Mouse (Mus musculus) heart, adult 11 months (tissue): ENCODE measurements around the gene Prap1.

Source experiments
- DNase-seq: peaks from one replicate; pipeline ENCODE4 v3.0.0; 2022

Gene Prap1

GRCm38 (mm10) chr7:140092924-140093528 lies at the start of gene Prap1:
Prap1 (plus strand) TSS chr7:140093395.
- DNase-seq: no peak

- peak; percentile 66 for DNase-seq
Observed at GRCm38 (mm10) chr7:140045546-140045945, 47.6 kb upstream of the Prap1 start.

GRCm38 (mm10) chr7:140047811-140048311 lies 45.3 kb upstream of the Prap1 start:
- DNase-seq: no peak

GRCm38 (mm10) chr7:140048361-140049114 lies 44.7 kb upstream of the Prap1 start, which contains the start of gene Msx3:
Msx3 (minus strand) TSS chr7:140049089.
- DNase-seq: no peak

- DNase-seq: peak; percentile 93
Observed at GRCm38 (mm10) chr7:140049115-140049689, 44.0 kb upstream of the Prap1 start.

GRCm38 (mm10) chr7:140054124-140054523 lies 39.1 kb upstream of the Prap1 start:
- DNase-seq: no peak

GRCm38 (mm10) chr7:140057413-140058407 lies 35.5 kb upstream of the Prap1 start:
- DNase-seq: peak; percentile 89

GRCm38 (mm10) chr7:140058528-140058927 lies 34.7 kb upstream of the Prap1 start:
- DNase-seq: no peak

GRCm38 (mm10) chr7:140059601-140060000 lies 33.6 kb upstream of the Prap1 start:
- DNase-seq: no peak

GRCm38 (mm10) chr7:140060936-140061831 lies 32.0 kb upstream of the Prap1 start:
- DNase-seq: no peak

GRCm38 (mm10) chr7:140061832-140062130 lies 31.4 kb upstream of the Prap1 start:
- no peak for DNase-seq

GRCm38 (mm10) chr7:140062307-140062706 lies 30.9 kb upstream of the Prap1 start:
- DNase-seq: no peak

- DNase-seq: no peak
Observed at GRCm38 (mm10) chr7:140063092-140063491, 30.1 kb upstream of the Prap1 start.

GRCm38 (mm10) chr7:140067397-140067796 lies 25.8 kb upstream of the Prap1 start:
- DNase-seq: no peak

- peak; percentile 95 for DNase-seq
Observed at GRCm38 (mm10) chr7:140070042-140070711, 23.0 kb upstream of the Prap1 start.

- no peak for DNase-seq
Observed at GRCm38 (mm10) chr7:140077698-140078097, 15.5 kb upstream of the Prap1 start.

GRCm38 (mm10) chr7:140078711-140079110 lies 14.5 kb upstream of the Prap1 start:
- DNase-seq: no peak

- peak; percentile 95 for DNase-seq
Observed at GRCm38 (mm10) chr7:140080503-140081156, 12.6 kb upstream of the Prap1 start.

GRCm38 (mm10) chr7:140081408-140082241 lies 11.6 kb upstream of the Prap1 start:
- no peak for DNase-seq
